Mouse (Mus musculus) stomach, embryonic 16.5 days (tissue): ENCODE measurements around the gene Arl4a. TPM values are rescaled to one million over a fixed set of nuclear protein-coding genes. Genes with fewer than 3 reads are reported as not detected.

ENCODE experiments used
- ATAC-seq: fragments of 200-750 bp; cut with Nextera tagmentation; 2 replicates; pipeline ENCODE4 v1.8.0; 2017; ENCODE audit warnings: moderate number of reproducible peaks, moderate TSS enrichment; ENCODE audit not compliant: insufficient read depth, low FRiP score
- H3K27ac ChIP-seq: fragments of 300-500 bp; sonication (generic); 2 replicates; pipeline ENCODE4 v1.5.1; 2014; ENCODE audit warnings: low read length
- H3K27me3 ChIP-seq: fragments of 300-500 bp; sonication (generic); 2 replicates; pipeline ENCODE4 v1.6.1; 2014; ENCODE audit warnings: low read length, control low read depth, mixed read lengths; ENCODE audit not compliant: control insufficient read depth, insufficient read depth
- H3K36me3 ChIP-seq: fragments of 300-500 bp; sonication (generic); 2 replicates; pipeline ENCODE4 v1.6.1; 2014; ENCODE audit warnings: low read length; ENCODE audit not compliant: control insufficient read depth, insufficient read depth
- H3K4me1 ChIP-seq: fragments of 300-500 bp; sonication (generic); 2 replicates; pipeline ENCODE4 v1.6.1; 2014; ENCODE audit warnings: low read length, control low read depth, mixed read lengths; ENCODE audit not compliant: control insufficient read depth, insufficient read depth
- H3K4me2 ChIP-seq: fragments of 300-500 bp; sonication (generic); 2 replicates; pipeline ENCODE4 v1.6.1; 2014; ENCODE audit warnings: low read depth, low read length, mixed read lengths
- H3K4me3 ChIP-seq: fragments of 300-500 bp; sonication (generic); replicated peaks from 2 replicates; pipeline ENCODE4 v1.5.1; 2014; ENCODE audit warnings: mild to moderate bottlenecking, low read length
- H3K9ac ChIP-seq: fragments of 300-500 bp; sonication (generic); 2 replicates; pipeline ENCODE4 v1.6.1; 2014; ENCODE audit warnings: low read length
- H3K9me3 ChIP-seq: fragments of 300-500 bp; sonication (generic); replicated peaks from 2 replicates; pipeline ENCODE4 v1.6.1; 2016; ENCODE audit warnings: low read length, control low read depth; ENCODE audit not compliant: control insufficient read depth
- WGBS: fragments of 180-500 bp; shearing (Covaris S2); extraction: QIAGEN DNeasy Blood & Tissue Kit; methylation state at CpG from one replicate; pipeline ENCODE4 v1.1.7; 2014; 5-methylcytosine and 5-hydroxymethylcytosine counted together
- polyA plus RNA-seq: library from polyadenylated mRNA; unstranded; fragments of >200 nt; fragmentation: Nextera tagmentation; extraction: Ambion mirVana; gene quantifications from 2 replicates; pipeline ENCODE4 v1.2.1, GENCODE M21; 2015

The Arl4a gene
- polyA plus RNA-seq, 1 experiment from 2014 or later: 49.3 TPM

DNA sequence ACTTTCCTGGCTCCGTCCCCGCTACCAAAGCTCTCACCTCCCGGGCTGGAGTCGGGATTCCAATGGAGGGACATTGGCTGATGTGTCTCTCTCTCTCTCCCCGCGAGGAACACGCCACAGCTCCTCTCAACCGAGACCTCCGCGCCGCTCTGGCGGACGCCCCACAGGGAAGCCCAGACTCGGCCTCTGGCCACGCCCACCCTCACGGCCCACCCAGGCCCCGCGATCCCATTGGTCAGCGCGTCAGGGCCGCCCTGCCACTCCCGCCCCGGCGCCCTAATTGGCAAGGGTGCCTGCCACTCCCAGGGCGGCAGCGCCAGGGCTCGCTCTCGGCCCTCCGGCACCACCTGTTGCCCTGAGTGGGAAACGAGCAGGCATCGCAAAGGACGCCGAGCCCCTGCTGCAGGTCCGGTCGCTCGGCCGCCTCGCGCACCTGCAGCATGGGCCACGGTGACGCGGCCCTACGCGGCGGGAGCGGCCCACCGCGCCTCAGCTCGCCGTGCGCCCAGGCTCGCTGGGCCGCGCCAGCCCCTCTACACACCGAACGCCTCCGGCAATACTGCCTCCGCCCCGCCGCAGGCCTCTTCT, 505 bp downstream of the Arl4a start:
- Histone ChIP-seq H3K4me3 (peak overlapping the region; percentile 85), H3K4me1 (no peaks in the 10 kb centered on the region; the same call in 1 of the 2 replicates), H3K4me2 (peak overlapping the region; percentile 80), H3K27me3 (no peaks in the 10 kb centered on the region), H3K9me3 (no peaks in the 10 kb centered on the region; the same call in 1 of the 2 replicates), H3K27ac (peak overlapping the region; percentile 90), H3K36me3 (no peaks in the 10 kb centered on the region), H3K9ac (peak overlapping the region; percentile 86)
- peak; percentile 98 for ATAC-seq
- WGBS: under 1% methylated on average over 60 of the region's 60 CpGs

DNA sequence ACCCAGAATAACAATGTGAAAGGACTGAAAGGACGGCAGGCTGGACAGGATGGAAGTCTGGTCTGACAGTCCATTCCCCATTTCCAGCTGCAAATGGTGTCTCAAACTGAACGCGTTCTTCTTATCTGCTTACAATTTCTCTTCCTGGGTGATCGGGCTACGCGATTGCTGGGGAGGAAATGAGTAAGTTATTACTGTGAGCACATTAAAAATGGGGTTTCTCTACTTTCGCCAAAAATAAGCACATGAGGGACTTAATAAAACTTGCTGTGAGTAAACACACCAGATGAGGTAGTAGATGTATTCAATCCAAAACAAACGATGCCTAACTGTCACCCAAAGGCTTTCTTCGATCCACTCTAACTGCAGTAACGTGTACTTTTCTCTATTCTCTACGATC, 1.2 kb downstream of the Arl4a start:
- no peaks in the 10 kb centered on the region for H3K27me3 ChIP-seq
- WGBS: 1% methylated on average over 11 of the region's 11 CpGs

DNA sequence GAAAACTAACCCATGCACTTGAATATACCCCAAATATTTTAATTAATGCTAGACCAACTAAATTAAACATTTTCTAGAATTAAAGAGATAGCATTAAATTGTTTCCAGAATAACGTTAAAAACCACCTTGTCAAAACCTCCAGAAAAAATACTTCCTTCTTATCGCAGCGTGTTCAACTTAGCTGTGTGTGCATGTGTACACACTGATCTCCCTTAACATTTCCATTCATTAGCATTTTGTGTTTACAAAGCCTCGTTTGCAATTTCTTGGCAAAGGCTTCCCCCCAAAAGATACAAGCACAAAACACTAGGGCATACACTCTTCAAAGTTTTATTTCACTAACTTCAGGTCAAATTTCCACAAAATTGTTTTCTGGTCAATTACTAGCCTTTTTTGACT, 2.3 kb downstream of the Arl4a start:
- Histone ChIP-seq H3K4me2 (peak overlapping the region; percentile 68), H3K4me1 (no peaks in the 10 kb centered on the region; the same call in 1 of the 2 replicates), H3K9ac (no peak overlapping the region), H3K36me3 (no peaks in the 10 kb centered on the region), H3K4me3 (peak overlapping the region; percentile 85), H3K27me3 (no peaks in the 10 kb centered on the region), H3K27ac (no peak overlapping the region), H3K9me3 (no peaks in the 10 kb centered on the region; the same call in 1 of the 2 replicates)
- no peak for ATAC-seq
- 58% methylated on average over 4 of the region's 4 CpGs for WGBS

More for the DNA sequence above, 1.2 kb downstream of the Arl4a start:
- no peaks in the 10 kb centered on the region for H3K36me3 ChIP-seq
- H3K4me2 ChIP-seq: peak overlapping the region; percentile 68
- no peak for ATAC-seq
- H3K4me3 ChIP-seq: peak overlapping the region; percentile 85
- peak overlapping the region; percentile 86 for H3K9ac ChIP-seq
- peak overlapping the region; percentile 85 for H3K27ac ChIP-seq
- H3K9me3 ChIP-seq: no peaks in the 10 kb centered on the region; the same call in 1 of the 2 replicates
- no peaks in the 10 kb centered on the region; the same call in 1 of the 2 replicates for H3K4me1 ChIP-seq

DNA sequence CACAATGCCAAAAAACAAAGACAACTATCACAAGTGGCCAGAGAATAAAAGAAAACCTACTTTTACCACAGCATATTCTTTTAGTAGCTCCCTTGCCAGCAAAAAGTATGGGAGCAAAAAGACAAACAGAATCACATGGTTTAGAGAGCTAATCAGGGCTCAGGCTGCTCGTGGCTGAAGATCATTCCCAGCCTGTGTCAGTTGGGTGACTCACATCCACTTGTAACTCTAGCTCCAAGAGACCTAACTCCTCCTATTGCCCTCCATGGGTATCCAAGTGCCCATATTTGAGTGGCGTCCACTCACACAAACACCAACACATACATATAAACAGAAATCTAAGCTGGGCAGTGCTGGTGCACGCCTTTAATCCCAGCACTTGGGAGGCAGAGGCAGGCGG, 8.6 kb downstream of the Arl4a start:
- no peak overlapping the region for H3K4me2 ChIP-seq
- no peak overlapping the region for H3K27ac ChIP-seq
- H3K4me3 ChIP-seq: no peak overlapping the region
- WGBS: 73% methylated on average over 4 of the region's 4 CpGs
- no peak for ATAC-seq
- no peaks in the 10 kb centered on the region for H3K4me1 ChIP-seq
- no peak overlapping the region for H3K9ac ChIP-seq
- no peaks in the 10 kb centered on the region; the same call in 1 of the 2 replicates for H3K9me3 ChIP-seq
- H3K36me3 ChIP-seq: no peaks in the 10 kb centered on the region
- H3K27me3 ChIP-seq: no peaks in the 10 kb centered on the region

DNA sequence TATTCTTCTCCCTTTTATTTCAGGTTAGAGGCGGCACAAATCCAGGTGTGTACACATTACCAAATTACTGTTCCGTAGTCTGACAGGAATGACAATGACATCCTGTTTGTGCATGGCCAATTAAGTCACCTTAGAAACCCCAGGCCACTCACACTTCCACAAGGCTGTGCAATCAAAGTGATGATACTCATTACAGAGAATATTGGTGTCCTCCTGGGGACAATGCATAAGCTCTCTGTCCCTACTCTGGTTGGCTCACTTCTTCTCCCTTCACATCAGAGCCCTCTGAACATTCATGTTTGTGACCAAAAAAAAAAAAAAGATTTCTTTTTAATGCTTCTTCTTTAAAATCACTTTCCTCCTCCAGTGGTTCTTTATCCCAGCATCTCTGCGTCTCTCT, 10.0 kb downstream of the Arl4a start:
- no peaks in the 10 kb centered on the region for H3K4me1 ChIP-seq
- H3K9ac ChIP-seq: no peak overlapping the region
- no peak overlapping the region for H3K4me3 ChIP-seq
- H3K27ac ChIP-seq: no peak overlapping the region
- no peaks in the 10 kb centered on the region for H3K36me3 ChIP-seq
- ATAC-seq: no peak
- 83% methylated on average over 3 of the region's 3 CpGs for WGBS
- no peak overlapping the region for H3K4me2 ChIP-seq
- H3K27me3 ChIP-seq: no peaks in the 10 kb centered on the region
- no peaks in the 10 kb centered on the region; the same call in 1 of the 2 replicates for H3K9me3 ChIP-seq

DNA sequence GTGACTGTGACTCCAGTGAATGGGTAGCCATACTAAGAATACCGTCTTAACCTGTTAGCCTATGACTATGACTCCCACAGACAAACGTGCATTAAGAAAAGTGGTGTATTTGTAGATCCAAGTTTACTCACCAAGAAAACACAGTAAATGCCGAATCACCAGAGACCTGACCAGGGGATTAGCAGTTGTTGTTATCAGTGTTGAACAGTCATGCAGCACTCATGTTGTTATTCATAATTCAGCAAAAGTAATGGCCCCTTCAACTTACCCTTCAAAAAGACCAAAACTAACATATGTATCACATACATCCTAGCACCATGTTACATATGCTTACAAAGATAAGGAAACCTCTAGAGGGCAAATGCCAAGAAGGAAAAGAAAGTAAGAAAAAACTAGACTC, 10.4 kb downstream of the Arl4a start:
- H3K4me2 ChIP-seq: no peak overlapping the region
- no peaks in the 10 kb centered on the region for H3K27me3 ChIP-seq
- WGBS: 77% methylated on average over 3 of the region's 3 CpGs
- no peaks in the 10 kb centered on the region for H3K36me3 ChIP-seq
- no peaks in the 10 kb centered on the region for H3K4me1 ChIP-seq
- no peak for ATAC-seq
- no peak overlapping the region for H3K9ac ChIP-seq
- H3K9me3 ChIP-seq: no peaks in the 10 kb centered on the region; the same call in 1 of the 2 replicates
- H3K4me3 ChIP-seq: no peak overlapping the region
- H3K27ac ChIP-seq: no peak overlapping the region

DNA sequence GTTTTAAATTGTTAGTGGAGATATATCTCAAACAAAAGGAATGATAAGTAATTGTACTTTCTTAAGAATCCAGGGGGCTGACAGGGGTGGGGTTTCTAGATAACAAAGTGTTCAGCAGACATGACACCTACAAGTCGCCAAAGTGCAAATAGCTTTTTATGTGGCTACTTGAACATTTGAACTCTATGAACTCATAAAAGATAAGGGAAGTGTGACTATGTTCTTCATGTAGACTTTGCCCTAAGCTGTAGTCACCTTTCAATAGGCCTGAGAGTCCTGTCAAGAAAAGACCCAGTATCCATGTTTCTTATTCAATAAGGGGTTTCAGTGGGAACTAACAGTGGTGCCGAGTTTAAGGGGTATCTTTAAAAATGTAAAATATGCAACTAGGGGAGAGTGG, 13.9 kb downstream of the Arl4a start:
- H3K4me3 ChIP-seq: no peak overlapping the region
- H3K9me3 ChIP-seq: no peaks in the 10 kb centered on the region
- H3K27me3 ChIP-seq: no peaks in the 10 kb centered on the region
- no peak overlapping the region for H3K4me2 ChIP-seq
- H3K4me1 ChIP-seq: no peaks in the 10 kb centered on the region
- no peaks in the 10 kb centered on the region for H3K36me3 ChIP-seq
- no peak overlapping the region for H3K9ac ChIP-seq
- WGBS: 57% methylated on average over 2 of the region's 2 CpGs
- H3K27ac ChIP-seq: no peak overlapping the region
- ATAC-seq: no peak

DNA sequence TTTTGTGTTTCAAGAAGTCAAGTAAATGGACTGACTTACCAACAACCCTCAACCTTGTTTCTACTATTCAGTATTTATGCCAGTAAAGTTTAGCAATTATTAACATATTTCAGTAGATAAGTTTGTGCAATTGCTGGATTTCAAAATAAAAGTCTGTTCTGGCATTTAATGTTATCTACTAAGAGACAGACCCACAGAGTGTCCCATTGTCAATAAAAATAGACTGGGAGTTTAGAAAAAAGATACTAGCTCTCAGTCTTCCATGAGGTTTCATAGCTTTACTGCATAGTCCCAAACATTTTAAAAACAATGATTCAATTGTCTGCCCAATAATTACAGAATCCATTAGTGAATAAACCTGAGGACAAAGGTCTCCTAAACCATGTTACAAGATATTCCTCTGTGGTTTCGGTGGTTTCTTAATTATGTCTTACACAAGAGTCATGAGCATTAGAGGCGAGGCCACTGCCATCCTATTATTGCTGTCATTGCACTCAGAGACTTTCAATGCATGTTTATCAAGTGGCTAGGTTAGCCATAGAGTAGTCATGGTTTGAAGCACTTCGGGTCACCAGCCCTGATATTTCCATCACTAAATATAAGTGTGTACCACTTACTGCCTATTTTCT, 14.7 kb downstream of the Arl4a start:
- H3K9ac ChIP-seq: no peak overlapping the region
- ATAC-seq: no peak
- WGBS: 75% methylated on average over 3 of the region's 3 CpGs
- H3K27me3 ChIP-seq: no peaks in the 10 kb centered on the region
- H3K9me3 ChIP-seq: no peaks in the 10 kb centered on the region
- no peak overlapping the region for H3K27ac ChIP-seq
- no peak overlapping the region for H3K4me3 ChIP-seq
- H3K36me3 ChIP-seq: no peaks in the 10 kb centered on the region
- H3K4me1 ChIP-seq: no peaks in the 10 kb centered on the region
- H3K4me2 ChIP-seq: no peak overlapping the region

DNA sequence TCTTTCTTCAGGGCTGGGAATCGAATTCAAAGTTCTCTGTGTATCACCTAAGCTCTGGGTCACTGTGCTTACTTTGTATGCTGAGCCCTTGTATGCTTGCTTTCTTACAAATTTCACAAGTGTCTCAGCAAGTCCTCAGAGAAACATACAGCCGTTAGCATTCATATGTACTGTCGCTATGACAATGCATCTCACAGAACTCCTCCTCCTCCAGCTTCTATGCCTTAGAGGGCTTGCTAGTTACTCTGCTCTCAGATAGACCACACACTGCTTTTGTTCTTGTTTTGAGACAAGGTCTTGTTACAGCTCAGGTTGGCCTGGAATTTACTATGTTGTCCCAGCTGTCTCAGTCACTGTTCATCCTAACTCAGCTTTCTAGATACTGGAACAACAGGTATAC, 15.5 kb downstream of the Arl4a start:
- no peak overlapping the region for H3K4me3 ChIP-seq
- H3K4me2 ChIP-seq: no peak overlapping the region
- no peaks in the 10 kb centered on the region for H3K4me1 ChIP-seq

More for the DNA sequence above, 15.5 kb downstream of the Arl4a start:
- Histone ChIP-seq H3K27me3 (no peaks in the 10 kb centered on the region), H3K9me3 (no peaks in the 10 kb centered on the region), H3K9ac (no peak overlapping the region), H3K27ac (no peak overlapping the region), H3K36me3 (no peaks in the 10 kb centered on the region)
- ATAC-seq: no peak
- WGBS: 78% methylated on average over 3 of the region's 3 CpGs
